Mouse (Mus musculus): Measurements from ENCODE around the gene Mdp1. TPM values are rescaled to one million over a fixed set of nuclear protein-coding genes. Genes with fewer than 3 reads are reported as not detected.
A peak's percentile ranks its signal among the peaks of the same experiment; 100 is the strongest.

Mdp1 gene
- polyA plus RNA-seq, 1 experiment from 2014 or later: 55.8 TPM

- peaks cover 9% of the 10 kb centered on the region; the same call in 1 of the 2 replicates for H3K4me1 ChIP-seq (ENCODE audit: control insufficient read depth, insufficient read depth, low read length)
Observed at GRCm38 (mm10) chr14:55637795-55638194, 22.5 kb downstream of the Mdp1 start, which contains the start of gene Gm49378. Gene Gm49378 (minus strand): TSS chr14:55637895.

GRCm38 (mm10) chr14:55635523-55636007, 24.7 kb downstream of the Mdp1 start, which contains the start of gene Ipo4:
Gene Ipo4 (minus strand): TSS chr14:55635957.
- Histone ChIP-seq H3K4me1 (ENCODE audit: control insufficient read depth, insufficient read depth, low read length) (peaks cover 5% of the 10 kb centered on the region; the same call in 1 of the 2 replicates), H3K27me3 (ENCODE audit: control insufficient read depth, insufficient read depth, low read length) (no peaks in the 10 kb centered on the region), H3K4me2 (replicated peaks; ENCODE audit: low read depth, low read length) (peak within 1 kb of the TSS; percentile 90), H3K9me3 (ENCODE audit: control insufficient read depth, low read depth, low read length) (no peaks in the 10 kb centered on the region), H3K27ac (ENCODE audit: low read length) (peak within 1 kb of the TSS; percentile 35; the same call in 1 of the 2 replicates), H3K9ac (replicated peaks; ENCODE audit: low read depth, low read length) (peak within 1 kb of the TSS; percentile 39), H3K4me3 (ENCODE audit: low read depth, low read length) (peak within 1 kb of the TSS; percentile 58), H3K36me3 (ENCODE audit: control insufficient read depth, insufficient read depth, low read length) (peaks cover 76% of the 10 kb centered on the region)
- ATAC-seq (ENCODE audit: insufficient number of reproducible peaks, insufficient read depth, low FRiP score, low read depth): peak; percentile 82
- 2% methylated on average over 33 of the region's 33 CpGs for WGBS

More at GRCm38 (mm10) chr14:55637795-55638194, 22.5 kb downstream of the Mdp1 start, which contains the start of gene Gm49378:
- Histone ChIP-seq H3K36me3 (ENCODE audit: control insufficient read depth, insufficient read depth, low read length) (peaks cover 63% of the 10 kb centered on the region), H3K4me3 (ENCODE audit: low read depth, low read length) (no peak within 1 kb of the TSS), H3K9ac (replicated peaks; ENCODE audit: low read depth, low read length) (no peak within 1 kb of the TSS), H3K27me3 (ENCODE audit: control insufficient read depth, insufficient read depth, low read length) (no peaks in the 10 kb centered on the region), H3K9me3 (ENCODE audit: control insufficient read depth, low read depth, low read length) (no peaks in the 10 kb centered on the region), H3K27ac (ENCODE audit: low read length) (no peak within 1 kb of the TSS), H3K4me2 (replicated peaks; ENCODE audit: low read depth, low read length) (no peak within 1 kb of the TSS)
- ATAC-seq (ENCODE audit: insufficient number of reproducible peaks, insufficient read depth, low FRiP score, low read depth): no peak
- WGBS: 94% methylated on average over 9 of the region's 9 CpGs

DNA sequence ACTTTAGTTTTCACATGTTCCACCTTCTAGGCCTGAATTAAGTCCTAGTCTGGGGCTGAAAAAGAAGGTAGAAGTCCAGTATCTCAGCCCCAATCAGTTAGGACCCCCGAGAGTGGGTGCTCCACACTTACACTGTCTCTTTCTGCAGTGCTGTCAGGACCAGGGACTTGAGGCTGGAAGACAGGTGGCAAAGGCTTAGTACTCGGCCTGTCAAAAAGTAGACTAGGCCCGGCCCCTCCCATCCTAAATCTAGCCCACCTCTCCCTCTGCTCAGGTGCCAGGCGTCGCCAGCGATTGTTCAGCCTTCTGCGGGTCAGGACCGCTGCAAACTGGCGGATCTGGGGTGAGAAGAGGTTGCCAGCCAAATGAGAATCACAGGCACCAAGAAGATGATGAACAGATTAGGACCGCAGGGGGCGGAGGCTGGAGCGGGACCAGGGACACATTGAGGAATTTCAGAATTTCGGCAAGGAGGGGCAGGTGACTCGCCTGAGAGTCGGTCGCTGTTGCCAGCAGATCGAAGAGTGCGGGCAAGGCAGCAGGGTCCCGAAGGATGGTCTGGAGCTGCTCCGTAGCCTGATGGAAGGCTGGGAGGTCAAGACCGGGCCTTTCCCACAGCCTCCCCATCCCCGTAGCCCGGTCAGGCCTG, 25.3 kb downstream of the Mdp1 start:
- H3K4me1 ChIP-seq (ENCODE audit: control insufficient read depth, insufficient read depth, low read length): peaks cover 5% of the 10 kb centered on the region; the same call in 1 of the 2 replicates
- WGBS: 3% methylated on average over 23 of the region's 23 CpGs
- no peaks in the 10 kb centered on the region for H3K9me3 ChIP-seq (ENCODE audit: control insufficient read depth, low read depth, low read length)
- peaks cover 76% of the 10 kb centered on the region for H3K36me3 ChIP-seq (ENCODE audit: control insufficient read depth, insufficient read depth, low read length)
- ATAC-seq (ENCODE audit: insufficient number of reproducible peaks, insufficient read depth, low FRiP score, low read depth): peak; percentile 53; the same call in 1 of the 2 replicates
- H3K27ac ChIP-seq (ENCODE audit: low read length): peak overlapping the region; percentile 35; the same call in 1 of the 2 replicates
- peak overlapping the region; percentile 58 for H3K4me3 ChIP-seq (ENCODE audit: low read depth, low read length)
- H3K4me2 ChIP-seq (replicated peaks; ENCODE audit: low read depth, low read length): peak overlapping the region; percentile 90
- H3K27me3 ChIP-seq (ENCODE audit: control insufficient read depth, insufficient read depth, low read length): no peaks in the 10 kb centered on the region
- peak overlapping the region; percentile 39 for H3K9ac ChIP-seq (replicated peaks; ENCODE audit: low read depth, low read length)

DNA sequence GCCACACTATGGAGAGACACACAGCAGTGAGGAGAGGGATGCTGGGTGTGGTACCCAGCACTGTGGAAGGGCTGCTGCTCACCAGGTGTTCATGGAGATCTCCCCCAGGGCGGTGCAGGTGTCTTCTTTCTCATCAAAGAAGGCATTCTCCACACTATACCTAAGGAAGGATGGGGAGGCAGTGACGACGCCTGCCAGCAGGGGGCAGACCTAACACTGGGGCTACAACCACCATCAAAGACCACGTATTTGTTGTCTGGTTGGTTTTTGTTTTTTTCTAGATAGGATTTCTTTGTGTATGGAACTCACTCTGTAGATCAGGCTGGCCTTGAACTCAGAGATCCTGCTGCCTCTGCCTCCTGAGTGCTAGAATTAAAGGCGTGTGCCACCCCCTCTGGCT, 31.0 kb downstream of the Mdp1 start:
- no peak overlapping the region for H3K4me3 ChIP-seq (ENCODE audit: low read depth, low read length)
- H3K4me2 ChIP-seq (replicated peaks; ENCODE audit: low read depth, low read length): no peak overlapping the region
- no peaks in the 10 kb centered on the region for H3K9me3 ChIP-seq (ENCODE audit: control insufficient read depth, low read depth, low read length)
- 57% methylated on average over 5 of the region's 5 CpGs for WGBS
- H3K36me3 ChIP-seq (ENCODE audit: control insufficient read depth, insufficient read depth, low read length): peaks cover 80% of the 10 kb centered on the region
- H3K9ac ChIP-seq (replicated peaks; ENCODE audit: low read depth, low read length): no peak overlapping the region
- no peaks in the 10 kb centered on the region for H3K4me1 ChIP-seq (ENCODE audit: control insufficient read depth, insufficient read depth, low read length)
- no peaks in the 10 kb centered on the region for H3K27me3 ChIP-seq (ENCODE audit: control insufficient read depth, insufficient read depth, low read length)
- ATAC-seq (ENCODE audit: insufficient number of reproducible peaks, insufficient read depth, low FRiP score, low read depth): no peak
- H3K27ac ChIP-seq (ENCODE audit: low read length): no peak overlapping the region

DNA sequence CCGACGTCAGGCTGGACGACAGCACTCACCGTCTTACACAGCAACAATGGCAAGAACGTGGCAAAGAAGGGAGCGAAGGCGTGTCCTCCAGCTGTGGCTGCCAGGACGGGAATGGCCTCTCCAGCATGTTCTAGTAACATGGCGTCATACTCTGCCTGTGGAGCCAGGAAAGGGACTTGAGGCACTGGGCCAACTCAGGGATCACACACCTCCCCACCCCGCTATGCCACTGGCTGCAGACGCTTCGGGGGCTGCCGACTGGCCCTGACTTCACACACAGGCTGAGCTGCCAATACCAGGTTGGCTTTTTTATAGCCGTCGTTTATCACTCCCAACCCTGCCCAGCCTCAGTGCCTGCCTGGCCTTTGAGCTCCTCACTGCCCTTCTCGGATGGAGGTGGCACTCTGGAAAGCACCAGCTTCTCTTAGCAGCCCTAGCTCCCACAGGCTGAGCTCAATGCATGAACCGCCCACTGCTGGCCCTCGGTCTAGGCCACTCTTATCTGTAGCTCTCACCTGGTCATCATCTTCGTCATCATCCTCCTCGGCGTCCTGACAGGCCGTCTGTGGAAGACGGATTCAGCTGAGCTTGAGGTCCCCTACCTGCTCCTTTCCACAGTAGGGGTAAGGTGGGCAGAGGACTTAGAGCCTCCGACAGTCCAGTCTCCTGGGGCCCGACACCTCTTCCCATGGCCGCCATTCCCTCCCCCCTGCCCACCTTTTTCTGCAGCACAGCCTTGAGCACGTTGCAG, 32.1 kb downstream of the Mdp1 start:
- Histone ChIP-seq H3K36me3 (ENCODE audit: control insufficient read depth, insufficient read depth, low read length) (peaks cover 71% of the 10 kb centered on the region), H3K9me3 (ENCODE audit: control insufficient read depth, low read depth, low read length) (no peaks in the 10 kb centered on the region), H3K4me2 (replicated peaks; ENCODE audit: low read depth, low read length) (no peak overlapping the region), H3K4me3 (ENCODE audit: low read depth, low read length) (no peak overlapping the region), H3K27me3 (ENCODE audit: control insufficient read depth, insufficient read depth, low read length) (no peaks in the 10 kb centered on the region), H3K9ac (replicated peaks; ENCODE audit: low read depth, low read length) (no peak overlapping the region), H3K27ac (ENCODE audit: low read length) (no peak overlapping the region), H3K4me1 (ENCODE audit: control insufficient read depth, insufficient read depth, low read length) (no peaks in the 10 kb centered on the region)
- 88% methylated on average over 27 of the region's 27 CpGs for WGBS
- ATAC-seq (ENCODE audit: insufficient number of reproducible peaks, insufficient read depth, low FRiP score, low read depth): no peak

- Histone ChIP-seq H3K4me3 (ENCODE audit: low read depth, low read length) (peak overlapping the region; percentile 24), H3K27ac (ENCODE audit: low read length) (no peak overlapping the region), H3K9ac (replicated peaks; ENCODE audit: low read depth, low read length) (0 out of 2 replicates have a peak overlapping the region, but pooled peaks have one; percentile 18), H3K4me1 (ENCODE audit: control insufficient read depth, insufficient read depth, low read length) (no peaks in the 10 kb centered on the region), H3K36me3 (ENCODE audit: control insufficient read depth, insufficient read depth, low read length) (no peaks in the 10 kb centered on the region; the same call in 1 of the 2 replicates), H3K27me3 (ENCODE audit: control insufficient read depth, insufficient read depth, low read length) (no peaks in the 10 kb centered on the region), H3K9me3 (ENCODE audit: control insufficient read depth, low read depth, low read length) (no peaks in the 10 kb centered on the region), H3K4me2 (replicated peaks; ENCODE audit: low read depth, low read length) (peak overlapping the region; percentile 39)
- WGBS: 36% methylated on average over 22 of the region's 22 CpGs
- ATAC-seq (ENCODE audit: insufficient number of reproducible peaks, insufficient read depth, low FRiP score, low read depth): 0 out of 2 replicates have a peak, but pooled peaks have one; percentile 47
Observed at GRCm38 (mm10) chr14:55618486-55619195, 41.7 kb downstream of the Mdp1 start.

DNA sequence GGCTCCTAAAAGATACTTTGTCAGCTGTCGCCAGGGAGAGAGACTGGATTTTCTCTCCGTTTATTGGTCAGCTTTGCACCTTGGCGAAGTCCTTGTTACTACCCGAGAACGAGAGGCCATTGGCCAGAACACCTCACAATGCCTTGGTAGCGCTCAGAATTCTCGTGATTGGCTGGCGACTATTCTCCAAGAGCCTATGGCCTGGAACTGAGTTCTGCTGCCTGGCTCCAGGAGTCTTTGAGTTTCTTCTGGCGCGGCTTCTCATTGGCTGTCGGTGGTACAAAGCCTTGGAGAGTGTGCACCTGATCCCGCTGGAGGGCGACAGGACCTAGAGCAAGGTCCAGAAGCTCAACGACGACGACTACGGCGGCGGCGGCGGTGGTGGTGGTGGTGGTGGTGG, 42.5 kb downstream of the Mdp1 start, which contains the start of gene Rec8:
Gene Rec8, plus strand, starts transcription at position 216 of the 400 bp plus-strand sequence.
- ATAC-seq (ENCODE audit: insufficient number of reproducible peaks, insufficient read depth, low FRiP score, low read depth): peak; percentile 88
- H3K27ac ChIP-seq (ENCODE audit: low read length): no peak within 1 kb of the TSS
- 23% methylated on average over 21 of the region's 21 CpGs for WGBS

DNA sequence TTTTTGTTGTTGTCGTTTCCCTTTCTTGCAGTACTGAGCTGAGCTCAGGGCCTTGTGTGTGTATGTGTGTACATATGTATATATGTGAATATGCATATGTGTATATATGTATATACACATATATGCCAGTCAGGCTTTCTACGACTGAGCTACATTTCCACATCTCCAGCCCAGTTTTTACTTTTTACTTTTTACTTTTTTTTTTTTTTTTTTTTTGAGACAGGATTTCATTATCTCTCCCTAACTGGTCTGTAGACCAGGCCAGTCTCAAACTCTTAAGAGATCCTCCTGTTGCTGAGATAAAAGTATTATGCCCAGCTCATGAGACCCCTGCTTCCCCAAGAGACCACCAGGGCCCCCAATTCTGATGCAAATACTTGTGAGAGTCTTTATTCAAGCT, 43.5 kb downstream of the Mdp1 start:
- Histone ChIP-seq H3K27ac (ENCODE audit: low read length) (no peak overlapping the region), H3K4me1 (ENCODE audit: control insufficient read depth, insufficient read depth, low read length) (no peaks in the 10 kb centered on the region), H3K36me3 (ENCODE audit: control insufficient read depth, insufficient read depth, low read length) (no peaks in the 10 kb centered on the region), H3K4me3 (ENCODE audit: low read depth, low read length) (no peak overlapping the region), H3K9me3 (ENCODE audit: control insufficient read depth, low read depth, low read length) (no peaks in the 10 kb centered on the region), H3K9ac (replicated peaks; ENCODE audit: low read depth, low read length) (no peak overlapping the region), H3K4me2 (replicated peaks; ENCODE audit: low read depth, low read length) (no peak overlapping the region), H3K27me3 (ENCODE audit: control insufficient read depth, insufficient read depth, low read length) (no peaks in the 10 kb centered on the region)
- WGBS: 79% methylated on average over 2 of the region's 2 CpGs
- no peak for ATAC-seq (ENCODE audit: insufficient number of reproducible peaks, insufficient read depth, low FRiP score, low read depth)

More for the DNA sequence above, 42.5 kb downstream of the Mdp1 start, which contains the start of gene Rec8:
- peak within 1 kb of the TSS; percentile 24 for H3K4me3 ChIP-seq (ENCODE audit: low read depth, low read length)
- H3K36me3 ChIP-seq (ENCODE audit: control insufficient read depth, insufficient read depth, low read length): no peaks in the 10 kb centered on the region; the same call in 1 of the 2 replicates
- H3K4me1 ChIP-seq (ENCODE audit: control insufficient read depth, insufficient read depth, low read length): no peaks in the 10 kb centered on the region
- no peaks in the 10 kb centered on the region for H3K27me3 ChIP-seq (ENCODE audit: control insufficient read depth, insufficient read depth, low read length)
- no peaks in the 10 kb centered on the region for H3K9me3 ChIP-seq (ENCODE audit: control insufficient read depth, low read depth, low read length)
- 0 out of 2 replicates have a peak within 1 kb of the TSS, but pooled peaks have one; percentile 18 for H3K9ac ChIP-seq (replicated peaks; ENCODE audit: low read depth, low read length)
- peak within 1 kb of the TSS; percentile 39 for H3K4me2 ChIP-seq (replicated peaks; ENCODE audit: low read depth, low read length)

Measured in stomach, embryonic 14.5 days (tissue).